Mouse (Mus musculus) embryo, embryonic 10.5 days (tissue): ENCODE measurements at regions not wholly inside any gene's neighbourhood (a gene's known extent, or its start where the extent isn't known, plus 50 kb on each side); places are given as distances from the start of the nearest gene placed in this dataset.
"Not testable (repeated sequence)": the region's sequence is repeated elsewhere in the genome, so short reads cannot be mapped to it uniquely, and the experiment has no call there.

Experiments used
- DNase-seq: peaks from one replicate; pipeline ENCODE4 v3.0.0-alpha.2; 2015; ENCODE audit warnings: low spot score

- no peak for DNase-seq
Observed at GRCm38 (mm10) chr13:72184116-72184845, 220.8 kb upstream of the Irx1 start.

GRCm38 (mm10) chr13:72184846-72185118 lies 221.3 kb upstream of the Irx1 start:
- DNase-seq = no peak

DNA sequence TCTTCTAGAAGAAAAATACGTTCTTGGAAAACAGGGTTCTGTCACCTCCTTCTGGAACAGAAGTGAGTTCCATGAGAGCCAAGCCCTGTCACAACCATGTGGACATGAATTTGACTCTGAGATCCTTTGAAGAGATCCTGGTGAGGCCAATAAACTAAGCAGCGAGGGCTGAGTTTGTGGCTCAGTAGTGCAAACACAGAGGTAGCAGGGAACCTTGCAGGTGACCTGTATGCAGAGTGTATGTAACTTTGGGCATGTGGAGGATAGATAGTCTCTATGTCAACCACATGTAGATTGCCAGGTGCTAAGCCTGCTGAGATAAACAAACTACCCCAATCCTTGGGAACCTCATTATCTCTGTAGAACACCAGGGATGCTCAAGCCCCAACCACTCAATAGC lies 232.4 kb upstream of the Irx1 start:
- DNase-seq = no peak

DNA sequence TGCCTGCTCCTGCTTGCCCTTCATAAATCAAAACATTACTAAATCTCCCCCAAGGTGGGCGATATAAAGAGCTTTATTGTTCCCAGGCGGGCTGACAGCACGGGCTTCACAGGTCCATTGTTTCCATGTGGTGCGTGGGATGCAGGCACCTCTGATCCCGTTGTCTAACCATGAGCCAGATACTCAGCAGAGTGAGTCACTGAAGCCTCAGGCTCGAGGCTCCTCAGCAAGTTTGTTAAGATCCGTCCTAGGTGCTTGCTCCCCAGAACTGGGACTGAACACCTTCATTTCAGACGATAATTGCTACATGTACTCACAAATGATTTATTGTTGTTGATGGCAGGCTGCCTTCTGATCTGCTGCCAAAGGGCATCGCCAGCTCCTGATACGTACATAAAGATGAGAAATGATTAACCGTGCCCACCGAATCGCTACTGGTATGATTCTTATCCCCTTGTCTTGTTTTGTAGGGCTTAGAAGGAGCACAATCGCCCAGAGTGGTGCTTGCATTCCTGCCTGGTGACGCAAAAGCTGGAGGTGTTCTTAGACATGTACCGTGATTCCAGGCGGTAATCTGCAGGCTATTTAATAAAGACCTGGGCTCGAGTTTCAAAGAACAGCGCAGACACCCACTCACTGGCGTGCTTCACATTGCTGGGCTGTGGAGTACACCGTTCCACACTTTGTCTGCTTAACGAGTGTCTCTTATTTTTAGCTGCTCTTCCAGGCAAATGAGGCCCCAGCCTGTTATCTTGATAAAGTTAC lies 235.0 kb upstream of the Irx1 start:
- DNase-seq = peak; percentile 7

DNA sequence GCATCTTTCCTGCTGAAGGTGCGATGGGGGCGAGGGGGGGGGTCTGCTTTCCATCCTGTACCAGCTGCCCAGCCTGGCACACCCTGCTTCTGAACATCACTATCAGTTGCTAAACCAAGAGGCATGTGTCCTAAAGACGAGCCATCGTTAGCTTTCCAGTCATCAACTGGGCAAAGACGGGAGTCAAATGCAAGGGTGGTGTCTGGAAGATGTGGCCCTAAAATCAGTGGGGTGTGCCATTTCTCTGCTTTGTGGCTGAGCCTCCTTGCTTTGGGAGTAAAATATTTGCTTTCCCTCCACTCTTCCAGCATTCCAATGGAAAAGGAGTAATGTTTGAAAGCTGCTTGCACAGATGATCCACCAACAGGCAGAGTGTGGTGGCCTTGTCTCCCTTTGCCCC lies 246.0 kb upstream of the Irx1 start:
- no peak for DNase-seq

DNA sequence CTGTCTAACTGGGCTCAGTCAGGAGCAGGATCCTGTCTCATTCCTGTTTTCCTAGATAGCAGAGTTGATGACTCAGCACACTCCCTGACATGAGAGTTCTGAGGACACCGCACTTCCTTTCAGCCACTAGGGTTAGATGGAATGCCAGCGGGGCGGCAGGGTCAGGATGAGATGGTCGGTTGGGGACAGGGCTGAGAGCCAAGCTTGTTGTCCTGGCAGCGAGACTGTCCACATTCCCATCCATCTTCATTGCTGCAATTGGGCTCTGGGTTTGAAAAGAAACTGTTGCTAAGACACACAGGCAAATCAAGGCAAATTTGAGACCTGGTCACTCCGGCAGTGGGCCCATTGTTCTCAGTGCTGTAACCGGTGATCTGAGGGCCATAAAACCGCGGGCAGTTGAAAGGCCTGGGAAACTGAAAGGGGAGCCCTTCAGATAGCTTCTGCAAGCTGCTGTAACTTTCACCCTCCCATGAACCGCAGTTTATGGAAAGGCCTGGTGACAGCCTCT lies 246.5 kb upstream of the Irx1 start:
- peak; percentile 82 for DNase-seq

DNA sequence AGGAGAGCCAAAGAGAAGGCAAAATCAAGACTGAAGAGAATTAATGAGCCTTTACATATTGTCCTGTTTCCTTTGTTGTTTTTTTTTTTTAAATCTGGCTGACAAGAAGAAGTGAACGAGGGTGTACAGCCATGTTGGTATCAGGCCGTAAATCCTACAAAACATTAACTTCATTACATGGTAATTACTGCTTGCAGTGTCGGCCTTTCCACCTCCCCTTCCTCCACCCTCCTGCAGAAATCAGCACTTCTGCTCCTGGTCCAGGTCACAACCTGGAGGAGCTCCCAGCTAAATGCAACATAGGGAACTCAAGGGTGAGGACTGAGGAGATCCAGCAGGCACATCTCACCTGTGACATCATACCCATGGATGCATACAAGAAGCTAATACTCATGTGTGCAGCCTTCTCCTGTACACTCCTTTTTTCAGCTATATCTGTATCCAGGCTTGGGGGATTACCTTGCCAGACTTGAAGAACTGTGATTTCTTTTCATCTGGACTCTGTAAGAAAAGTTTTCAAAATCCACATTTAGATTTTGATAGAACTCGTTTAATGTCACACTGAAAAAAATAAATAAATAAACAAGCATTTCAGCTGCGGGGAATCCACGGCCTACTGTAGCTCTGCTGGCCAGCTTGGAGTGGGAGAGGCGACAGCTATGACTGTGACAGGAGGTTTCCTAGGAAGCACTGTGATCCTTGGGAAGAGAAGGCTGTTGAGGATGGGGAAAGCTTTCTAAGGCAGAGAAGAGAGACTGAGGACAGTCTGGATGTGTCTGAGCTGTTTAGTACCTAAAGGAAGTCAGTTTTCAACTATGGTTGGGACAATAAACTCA lies 247.2 kb upstream of the Irx1 start:
- DNase-seq = peak; percentile 35

DNA sequence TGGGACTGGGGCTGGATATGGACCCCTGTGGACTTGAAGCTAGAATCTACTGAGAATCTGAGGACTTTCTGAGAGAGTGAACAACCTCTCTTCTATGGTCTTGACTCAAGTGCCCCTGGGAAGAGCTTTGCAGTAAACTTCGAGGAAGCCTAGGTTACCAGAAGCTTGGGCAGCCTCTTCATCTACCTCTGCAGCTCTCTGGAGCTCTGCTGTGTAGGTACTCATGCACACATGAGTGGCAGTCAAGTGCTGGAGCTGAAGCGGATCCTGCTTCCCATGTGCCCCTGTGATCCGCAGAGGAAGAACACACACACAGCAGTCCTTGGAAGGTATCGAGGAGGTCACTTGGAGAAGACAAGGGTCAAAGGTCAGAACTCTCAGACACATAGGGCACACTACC lies 248.2 kb upstream of the Irx1 start:
- DNase-seq = no peak

GRCm38 (mm10) chr13:72212747-72213146 lies 249.2 kb upstream of the Irx1 start:
- DNase-seq = no peak

- DNase-seq = no peak
Observed at GRCm38 (mm10) chr13:72219329-72219728, 255.8 kb upstream of the Irx1 start.

- no peak for DNase-seq
Observed at GRCm38 (mm10) chr13:72227102-72227501, 263.6 kb upstream of the Irx1 start.

DNA sequence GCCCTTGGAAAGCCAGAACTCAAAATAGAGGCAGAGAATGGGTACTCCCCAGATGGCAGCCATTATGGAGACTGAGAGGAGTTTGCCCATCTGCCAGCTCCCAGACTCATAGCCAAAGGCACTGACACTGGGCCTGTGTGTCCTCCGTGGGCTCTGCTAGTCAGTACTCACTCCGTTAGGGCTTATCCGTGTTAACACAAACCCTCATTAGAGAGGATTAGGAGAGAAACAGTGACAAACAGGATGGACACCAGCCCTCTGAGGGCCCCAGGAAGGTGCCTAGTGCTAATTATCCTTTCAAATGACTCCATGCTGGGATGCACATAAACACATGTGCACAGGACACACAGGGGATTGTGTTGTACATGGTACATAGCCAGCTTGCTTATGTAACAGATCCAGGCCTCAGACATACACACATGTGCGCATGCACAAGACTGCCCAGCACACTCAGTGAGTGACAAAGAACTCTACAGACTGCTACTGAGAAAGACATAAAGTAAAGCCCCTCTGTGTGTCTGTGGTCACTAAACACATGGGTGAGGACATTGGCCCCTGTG lies 267.6 kb upstream of the Irx1 start:
- no peak for DNase-seq

GRCm38 (mm10) chr13:72232080-72232479 lies 268.6 kb upstream of the Irx1 start:
- no peak for DNase-seq

DNA sequence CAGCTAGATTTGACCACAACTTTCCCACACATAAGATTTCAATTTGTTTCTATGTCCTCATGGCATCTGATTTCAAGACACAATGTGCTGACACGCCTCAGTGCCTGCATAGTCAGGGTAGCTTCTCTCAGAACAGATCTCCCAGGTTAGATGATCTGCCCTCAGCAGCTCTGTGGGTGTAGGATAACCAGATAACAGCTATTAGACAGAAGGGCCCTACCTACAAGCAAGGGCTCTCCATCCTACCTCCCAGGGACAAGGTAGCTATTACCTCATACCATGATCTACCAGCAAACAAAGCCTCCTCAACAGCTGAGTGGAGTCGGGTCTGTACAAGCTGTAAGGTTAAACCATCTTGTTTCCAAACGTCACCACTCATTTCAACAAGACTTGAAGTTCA lies 278.4 kb upstream of the Irx1 start:
- no peak for DNase-seq

DNA sequence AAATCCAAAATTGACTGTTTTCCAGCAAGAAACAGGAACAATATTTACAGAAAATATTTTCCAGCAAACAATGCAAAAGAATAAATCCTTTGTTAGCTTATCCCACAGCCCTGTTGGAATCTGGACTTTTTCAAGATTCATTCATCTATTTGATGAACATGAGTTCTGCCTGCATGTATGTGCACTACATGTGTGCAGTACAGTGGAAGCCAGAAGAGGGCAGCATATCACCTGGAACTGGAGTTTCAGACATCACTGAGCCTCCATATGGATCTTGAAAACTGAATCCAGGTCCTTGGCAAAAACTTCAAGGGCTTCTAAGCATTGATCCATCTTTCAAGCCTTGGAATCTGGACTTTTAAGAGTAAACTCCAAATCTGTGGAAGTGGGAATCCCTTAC lies 286.9 kb upstream of the Irx1 start:
- no peak for DNase-seq

GRCm38 (mm10) chr13:72253242-72253641 lies 289.7 kb upstream of the Irx1 start:
- DNase-seq = not testable (repeated sequence)

GRCm38 (mm10) chr13:72258794-72259193 lies 295.3 kb upstream of the Irx1 start:
- DNase-seq = no peak

DNA sequence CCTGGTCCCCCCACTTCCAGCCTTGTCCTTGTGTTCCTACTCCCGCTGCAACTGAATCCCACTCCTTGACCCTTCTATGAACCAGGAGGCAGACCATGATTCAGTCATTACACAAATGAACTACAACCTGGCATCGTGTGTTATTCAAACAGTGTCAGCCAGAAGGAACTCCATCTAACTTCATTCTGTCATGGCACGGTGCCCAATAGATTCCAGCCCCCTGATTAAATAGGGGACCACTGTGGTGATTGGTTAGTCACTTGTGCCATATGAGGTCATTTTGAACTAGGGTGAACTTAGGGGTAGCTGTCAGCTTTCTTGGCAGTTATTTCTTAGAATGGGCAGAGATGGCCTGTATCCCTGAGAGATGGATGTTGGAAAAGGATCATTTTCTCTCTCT lies 300.9 kb upstream of the Irx1 start:
- no peak for DNase-seq

GRCm38 (mm10) chr13:72265116-72265515 lies 301.6 kb upstream of the Irx1 start:
- DNase-seq = no peak

- no peak for DNase-seq
Observed at GRCm38 (mm10) chr13:72265650-72266049, 302.1 kb upstream of the Irx1 start.

DNA sequence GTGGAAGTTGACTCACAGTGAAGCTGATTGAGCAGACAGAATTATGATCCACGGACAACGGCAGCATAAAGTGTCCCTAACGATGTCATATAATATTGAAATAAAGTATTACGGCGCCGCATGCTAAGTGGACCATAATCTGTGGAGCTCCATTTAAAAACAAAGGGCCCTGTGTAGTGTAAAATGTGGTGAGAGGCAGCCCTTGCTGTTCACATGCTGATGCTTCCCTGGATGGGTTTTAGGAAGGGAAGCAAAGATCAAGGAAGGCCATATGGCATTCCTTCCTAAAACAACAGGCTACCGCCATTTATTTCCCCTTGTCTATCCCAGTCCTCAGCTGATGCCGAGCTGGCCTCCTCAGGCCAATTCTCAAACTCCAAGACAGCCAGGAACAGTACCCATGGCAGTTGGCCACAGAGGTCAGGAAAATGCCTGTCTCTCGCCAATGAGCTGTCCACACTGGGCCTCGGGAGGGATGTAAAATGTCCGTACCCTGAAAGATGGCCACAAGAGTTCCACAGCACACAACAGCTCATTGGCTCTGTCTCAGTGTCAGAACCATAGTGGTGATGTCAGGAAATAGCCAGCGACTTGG lies 302.7 kb upstream of the Irx1 start:
- DNase-seq = no peak

DNA sequence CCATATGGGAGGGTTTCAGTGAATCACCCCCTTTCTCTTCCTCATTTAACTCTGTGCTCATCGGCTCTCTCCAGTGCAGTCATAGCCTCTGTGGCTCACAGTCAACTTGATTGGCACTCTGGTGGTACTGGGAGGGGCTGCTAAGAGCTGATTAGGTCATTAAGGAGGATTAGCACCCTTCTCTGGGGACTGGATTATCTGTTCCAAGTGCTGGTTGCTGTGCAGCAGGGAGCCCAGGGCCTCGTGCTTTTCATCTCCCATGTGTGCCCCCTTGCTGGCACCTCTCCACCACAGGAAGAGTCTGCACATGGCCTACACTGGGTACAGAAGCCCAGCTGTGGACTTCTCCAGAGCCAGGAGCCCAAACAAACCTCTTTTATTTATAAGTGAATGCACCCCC lies 316.8 kb upstream of the Irx1 start:
- no peak for DNase-seq
